Mouse (Mus musculus) naive thymus-derived CD4-positive, alpha-beta T cell, adult 2 months (primary cell): ENCODE data around the gene Acsm2.

Experiments
- DNase-seq: peaks from one replicate; pipeline ENCODE4 v3.0.0-alpha.2; 2011; ENCODE audit warnings: low read depth

Gene Acsm2

GRCm38 (mm10) chr7:119554040-119554439 lies at the start of gene Acsm2:
Gene Acsm2, plus strand, starts transcription at chr7:119554340.
- DNase-seq: no peak

- no peak for DNase-seq
Measured at GRCm38 (mm10) chr7:119511143-119511542, 43.0 kb upstream of the Acsm2 start.

- no peak for DNase-seq
Measured at GRCm38 (mm10) chr7:119513056-119513455, 41.1 kb upstream of the Acsm2 start.

GRCm38 (mm10) chr7:119515492-119516271 lies 38.5 kb upstream of the Acsm2 start:
- peak; percentile 9 for DNase-seq

DNA sequence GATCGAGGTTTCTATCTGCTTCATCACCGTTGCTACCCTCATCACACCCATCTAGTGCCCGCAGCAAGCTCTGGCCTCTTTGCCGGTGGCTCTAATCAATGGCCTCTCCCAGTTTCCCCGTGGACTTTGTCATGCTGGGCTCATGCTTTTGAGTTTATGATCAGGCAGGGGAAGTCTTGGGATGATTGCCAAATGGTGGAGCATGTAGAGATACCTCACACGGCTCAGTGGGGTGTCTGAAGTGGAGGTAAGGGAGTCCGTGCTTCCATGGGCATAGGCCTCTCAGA lies 37.9 kb upstream of the Acsm2 start:
- no peak for DNase-seq

DNA sequence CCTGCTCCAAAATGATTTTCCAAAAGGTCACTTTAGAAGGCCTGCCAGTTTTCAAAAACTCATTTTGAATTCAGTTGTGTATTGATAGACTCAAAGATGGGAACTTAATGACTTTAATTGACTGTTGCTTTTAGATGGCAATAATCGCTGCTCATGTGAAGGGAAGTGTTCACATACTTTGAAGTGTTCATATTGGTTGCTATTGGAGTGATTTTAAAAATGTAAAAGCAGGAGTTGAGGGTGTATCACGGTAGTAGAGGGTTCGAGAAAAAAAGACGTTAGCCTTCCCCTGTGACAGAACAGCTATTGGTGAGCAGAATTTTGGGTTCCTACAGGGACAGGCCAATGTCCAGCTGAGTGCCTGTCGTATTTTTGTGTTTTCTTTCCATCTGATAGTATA lies 35.0 kb upstream of the Acsm2 start, which contains the start of gene Acsm5:
Gene Acsm5, plus strand, starts transcription at position 301 of the 400 bp plus-strand sequence.
- no peak for DNase-seq

DNA sequence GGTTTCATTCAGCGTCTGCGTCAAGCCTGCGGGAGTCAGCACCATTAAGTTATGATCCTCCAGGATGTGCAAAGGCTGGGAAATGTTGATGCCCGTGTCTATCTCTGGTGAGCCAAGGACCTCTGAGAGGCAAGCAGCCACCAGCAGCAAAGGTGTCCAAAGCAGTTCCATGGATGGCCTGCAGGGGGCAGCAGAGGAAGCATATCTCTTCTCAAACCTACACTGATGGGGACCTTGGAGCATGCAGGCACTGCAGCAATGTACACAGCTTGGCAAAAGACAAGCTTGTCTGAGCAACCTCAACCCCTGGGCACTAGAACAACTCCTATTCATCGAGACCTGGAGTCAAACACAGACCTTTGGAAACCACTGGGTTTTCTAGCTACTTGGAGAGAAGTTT lies 34.5 kb upstream of the Acsm2 start:
- DNase-seq: peak; percentile 1

GRCm38 (mm10) chr7:119521816-119522215 lies 32.3 kb upstream of the Acsm2 start:
- DNase-seq: no peak

DNA sequence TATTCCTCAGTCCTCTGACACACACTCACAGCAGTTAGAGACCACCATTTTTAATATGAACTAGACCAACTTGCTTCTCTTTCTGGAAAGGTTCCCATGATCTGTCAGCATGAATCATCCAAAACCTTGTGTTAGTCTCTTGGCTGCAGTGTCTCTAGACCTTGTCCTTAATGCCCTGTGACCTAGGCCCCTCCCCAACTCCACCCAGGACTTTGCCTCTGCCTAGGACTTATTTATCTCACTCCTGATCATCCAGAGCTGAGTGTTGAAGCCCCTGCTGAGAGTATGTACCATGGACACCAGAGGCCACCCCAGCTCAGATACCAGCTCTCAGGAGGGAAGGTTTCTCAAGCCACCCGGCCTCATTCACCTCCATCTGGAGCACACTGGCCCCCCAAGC lies 31.8 kb upstream of the Acsm2 start:
- no peak for DNase-seq

DNA sequence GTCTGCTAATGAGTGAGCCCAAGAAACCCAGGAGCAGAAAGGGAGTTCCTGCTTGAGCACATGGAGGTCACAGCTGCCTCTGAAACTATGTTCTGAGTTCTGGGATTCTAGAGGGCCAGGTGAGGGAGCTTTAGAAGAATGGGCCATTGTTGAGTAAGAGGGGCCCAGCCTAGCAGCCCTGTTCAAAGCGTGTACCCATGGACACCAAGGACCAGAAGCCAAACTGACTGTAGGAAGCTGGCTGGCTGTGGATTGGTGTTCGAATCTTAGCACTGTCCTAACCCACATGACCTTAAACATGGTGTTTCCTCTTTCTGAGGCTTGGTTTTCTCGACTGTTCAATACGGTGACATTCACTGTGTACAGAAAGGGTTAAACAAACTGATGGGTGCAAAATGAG lies 30.8 kb upstream of the Acsm2 start, which contains the start of gene Pdilt:
Gene Pdilt, minus strand, starts transcription at position 101 of the 400 bp plus-strand sequence.
- no peak for DNase-seq

GRCm38 (mm10) chr7:119525881-119526281 lies 28.3 kb upstream of the Acsm2 start:
- DNase-seq: no peak

- DNase-seq: no peak
Measured at GRCm38 (mm10) chr7:119526486-119526885, 27.7 kb upstream of the Acsm2 start.

- DNase-seq: no peak
Measured at GRCm38 (mm10) chr7:119527135-119527534, 27.0 kb upstream of the Acsm2 start.

- no peak for DNase-seq
Measured at GRCm38 (mm10) chr7:119527548-119527947, 26.6 kb upstream of the Acsm2 start.

- DNase-seq: no peak
Measured at GRCm38 (mm10) chr7:119528617-119529016, 25.5 kb upstream of the Acsm2 start.

DNA sequence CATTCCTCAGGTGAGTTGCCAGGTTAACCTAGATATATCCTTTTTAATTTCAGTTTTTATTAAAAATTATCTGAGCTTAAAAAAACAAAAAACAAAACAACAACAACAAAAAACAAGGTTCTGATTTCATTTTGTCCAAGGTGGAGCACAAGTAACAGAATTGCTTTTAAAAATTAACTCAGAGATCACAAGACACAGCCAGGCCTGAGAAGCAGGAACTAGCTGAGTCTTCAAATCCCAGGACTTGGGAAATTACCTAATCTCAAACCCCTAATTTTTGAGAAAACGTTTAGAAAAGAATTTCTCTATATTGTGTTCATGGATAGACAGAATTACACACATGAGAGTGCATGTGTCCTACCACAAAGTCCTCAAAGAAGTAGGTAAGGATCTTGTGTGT lies 21.2 kb upstream of the Acsm2 start:
- no peak for DNase-seq

DNA sequence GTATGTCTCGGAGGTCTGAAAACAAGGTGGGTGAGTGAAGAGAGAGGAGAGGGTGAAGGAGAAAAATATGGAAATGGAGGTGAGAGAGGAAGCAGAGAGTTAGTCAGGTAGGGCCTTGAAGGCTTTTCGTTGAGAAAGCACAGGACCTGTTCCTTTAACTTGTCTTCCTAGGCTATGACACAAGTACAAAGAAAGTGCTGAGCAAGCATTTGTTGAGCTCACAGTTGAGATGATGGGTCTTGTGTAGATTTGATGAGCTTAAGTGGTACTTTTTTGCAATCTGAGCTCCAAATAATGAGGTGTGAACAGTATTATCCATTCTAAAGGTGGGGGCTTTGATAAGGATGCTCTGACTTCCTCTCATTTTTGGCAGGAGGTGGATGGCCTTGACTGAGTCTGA lies 19.8 kb upstream of the Acsm2 start:
- no peak for DNase-seq

GRCm38 (mm10) chr7:119542445-119542844 lies 11.7 kb upstream of the Acsm2 start:
- DNase-seq: no peak

DNA sequence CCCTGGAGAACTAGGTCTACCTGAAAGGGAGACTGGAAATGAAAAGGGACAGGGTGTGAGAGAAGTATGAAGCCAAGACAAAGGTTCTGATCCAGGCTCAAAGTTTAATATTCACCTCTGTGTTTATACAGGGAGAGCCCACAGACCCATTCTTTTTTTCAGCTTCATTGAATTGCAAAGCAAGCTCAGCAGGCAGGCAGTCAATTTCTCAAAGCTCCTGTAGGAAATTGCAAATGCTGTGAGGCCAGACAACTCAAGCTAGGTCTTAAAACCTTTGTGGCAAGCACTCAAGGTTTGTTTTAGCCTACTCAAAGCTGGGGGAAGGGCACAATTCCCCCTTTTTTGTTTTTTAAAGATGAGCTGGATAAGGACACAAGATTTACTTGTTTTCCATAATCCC lies 8.6 kb upstream of the Acsm2 start:
- no peak for DNase-seq

DNA sequence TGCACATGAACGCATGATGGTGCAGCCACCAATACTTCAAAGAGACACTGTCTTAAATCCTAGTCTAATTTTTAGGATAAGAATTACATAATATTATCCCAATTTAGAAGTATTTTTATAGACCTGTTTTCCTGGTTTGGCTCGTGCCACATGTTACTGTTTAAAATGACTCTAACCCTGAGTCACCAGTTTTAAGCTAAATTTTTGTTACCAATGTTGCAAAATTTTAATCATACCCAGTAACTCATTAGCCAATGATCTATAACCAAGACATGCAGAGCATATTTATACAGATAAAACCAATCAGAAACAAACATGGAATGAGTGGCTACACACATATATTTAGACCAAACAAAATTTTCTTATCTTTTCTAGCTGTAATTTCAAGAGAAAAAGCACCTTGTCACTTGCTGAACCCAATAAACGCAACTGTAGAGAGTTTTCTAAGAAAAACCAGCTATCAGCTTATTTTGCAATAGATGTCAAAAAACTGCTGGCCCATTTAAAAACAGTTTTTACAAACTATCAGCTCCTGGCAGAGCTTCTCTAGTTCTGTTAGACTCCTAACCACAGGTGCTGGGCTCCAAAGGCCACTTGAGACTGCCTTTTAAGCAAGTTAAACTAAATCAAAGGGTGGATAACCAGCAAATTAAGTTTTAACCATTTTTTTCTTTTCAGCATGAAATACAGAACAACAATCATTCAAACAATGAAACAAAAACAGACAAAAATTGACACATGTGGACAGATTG lies 3.5 kb upstream of the Acsm2 start:
- no peak for DNase-seq

GRCm38 (mm10) chr7:119559789-119560451 lies 5.8 kb downstream of the Acsm2 start:
- DNase-seq: no peak

DNA sequence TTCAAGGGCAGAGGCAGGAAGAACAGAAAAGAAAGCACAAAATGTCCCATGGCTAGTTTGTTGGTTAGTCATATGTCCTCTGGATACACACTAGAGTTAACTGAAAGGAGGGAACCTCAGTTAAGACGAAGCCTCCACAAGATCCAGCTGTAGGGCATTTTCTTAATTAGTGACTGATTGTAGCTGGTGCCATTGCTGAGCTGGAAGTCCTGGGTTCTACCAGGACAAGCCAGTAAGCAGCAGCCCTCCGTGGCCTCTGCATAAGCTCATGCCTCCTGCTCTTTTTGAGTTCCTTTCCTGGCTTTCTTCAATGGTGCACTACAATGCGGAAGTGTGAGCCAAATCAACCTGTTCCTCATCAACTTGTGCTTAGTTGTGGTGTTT lies 6.3 kb downstream of the Acsm2 start:
- DNase-seq: no peak

DNA sequence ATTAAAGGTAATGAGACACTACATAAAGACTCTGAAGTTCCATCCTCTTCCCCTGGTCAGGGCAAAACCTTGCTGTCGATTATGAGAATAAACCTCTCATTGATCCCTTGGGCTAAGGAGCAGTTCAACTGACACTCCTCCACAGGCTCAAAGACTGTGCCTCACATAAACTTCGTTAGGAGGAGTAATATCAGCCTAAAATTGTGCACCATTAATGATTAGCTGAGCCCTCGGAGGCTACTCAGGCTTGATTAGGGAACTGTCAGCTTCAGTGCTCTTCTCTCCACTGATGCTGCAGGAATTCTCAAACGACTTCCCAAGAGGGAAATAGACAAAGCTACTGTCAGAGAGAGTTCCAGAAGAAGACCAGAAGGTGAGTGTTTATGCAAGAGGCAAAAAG lies 7.3 kb downstream of the Acsm2 start:
- DNase-seq: no peak
